Mouse (Mus musculus) heart, adult 2 months (tissue): ENCODE measurements around the gene Cdc42se2.

Experiments
- CTCF ChIP-seq: fragments of 200-600 bp; IDR thresholded peaks from 2 replicates; pipeline ENCODE4 v1.8.1; 2022; ENCODE audit warnings: antibody characterized with exemption, mild to moderate bottlenecking, moderate library complexity
- EP300 ChIP-seq: fragments of 200-500 bp; IDR thresholded peaks from 2 replicates; pipeline ENCODE4 v1.6.1; 2011; ENCODE audit warnings: low read depth, low read length, control low read depth; ENCODE audit not compliant: insufficient read depth

GRCm38 (mm10) chr11:54836106-54836505, 48.6 kb upstream of the Cdc42se2 start:
- TF ChIP-seq EP300 (no peak), CTCF (no peak)
